Mouse (Mus musculus): ENCODE data around the gene Gm3636.
"Not testable (repeated sequence)": the region's sequence is repeated elsewhere in the genome, so short reads cannot be mapped to it uniquely, and the experiment has no call there.

Gene Gm3636

DNA sequence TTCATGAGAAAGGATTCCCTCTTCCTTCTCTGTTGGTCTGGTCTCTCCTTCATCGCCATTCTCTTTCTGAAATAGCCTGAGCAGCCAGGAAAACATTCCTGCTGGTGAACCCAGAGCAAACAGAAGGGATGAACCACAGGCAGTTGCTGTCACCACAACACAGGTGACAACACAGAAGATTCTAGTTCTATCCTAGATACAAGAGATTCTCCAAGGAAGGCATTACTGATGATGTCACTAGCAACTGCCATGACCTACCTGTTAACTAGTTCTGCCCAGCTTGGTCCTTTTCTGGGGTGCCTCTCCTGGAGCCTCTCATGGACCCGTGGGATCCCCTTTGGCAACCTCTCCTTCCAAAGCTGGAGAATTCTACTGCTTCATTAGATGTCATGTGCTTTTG lies at the start of gene Gm3636:
Gene Gm3636 (minus strand): TSS at position 101 of the 400 bp plus-strand sequence.
- not testable (repeated sequence) for DNase-seq (ENCODE audit: low read depth)

DNA sequence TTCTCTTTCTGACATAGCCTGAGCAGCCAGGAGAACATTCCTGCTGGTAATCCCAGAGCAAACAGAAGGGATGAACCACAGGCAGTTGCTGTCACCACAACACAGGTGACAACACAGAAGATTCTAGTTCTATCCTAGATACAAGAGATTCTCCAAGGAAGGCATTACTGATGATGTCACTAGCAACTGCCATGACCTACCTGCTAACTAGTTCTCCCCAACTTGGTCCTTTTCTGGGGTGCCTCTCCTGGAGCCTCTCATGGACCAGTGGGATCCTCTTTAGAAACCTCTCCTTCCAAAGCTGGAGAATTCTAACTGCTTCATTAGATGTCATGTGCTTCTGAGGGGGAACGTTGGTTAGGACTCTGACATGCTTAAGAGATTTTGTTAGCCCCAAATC lies 32.2 kb upstream of the Gm3636 start, which contains the start of gene Gm8362:
Gene Gm8362 (minus strand): TSS at position 101 of the 400 bp plus-strand sequence.
- not testable (repeated sequence) for DNase-seq (ENCODE audit: low read depth)

DNA sequence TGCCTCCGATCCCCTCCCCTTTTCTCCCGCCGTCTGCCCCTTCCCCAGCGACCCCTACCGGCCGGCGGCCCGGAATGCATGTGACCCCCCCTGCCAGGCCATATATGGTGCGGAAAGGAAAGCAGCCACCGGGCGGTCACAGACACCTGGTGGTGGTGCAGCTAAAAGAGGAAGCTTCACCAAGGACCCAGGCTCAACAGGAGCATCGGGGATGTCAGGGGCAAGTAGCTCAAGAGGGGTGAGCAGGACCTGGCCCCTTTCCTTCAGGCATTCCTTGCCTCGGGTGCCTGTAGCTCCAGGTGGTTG lies 15.1 kb upstream of the Gm3636 start:
- not testable (repeated sequence) for DNase-seq (ENCODE audit: low read depth)

DNA sequence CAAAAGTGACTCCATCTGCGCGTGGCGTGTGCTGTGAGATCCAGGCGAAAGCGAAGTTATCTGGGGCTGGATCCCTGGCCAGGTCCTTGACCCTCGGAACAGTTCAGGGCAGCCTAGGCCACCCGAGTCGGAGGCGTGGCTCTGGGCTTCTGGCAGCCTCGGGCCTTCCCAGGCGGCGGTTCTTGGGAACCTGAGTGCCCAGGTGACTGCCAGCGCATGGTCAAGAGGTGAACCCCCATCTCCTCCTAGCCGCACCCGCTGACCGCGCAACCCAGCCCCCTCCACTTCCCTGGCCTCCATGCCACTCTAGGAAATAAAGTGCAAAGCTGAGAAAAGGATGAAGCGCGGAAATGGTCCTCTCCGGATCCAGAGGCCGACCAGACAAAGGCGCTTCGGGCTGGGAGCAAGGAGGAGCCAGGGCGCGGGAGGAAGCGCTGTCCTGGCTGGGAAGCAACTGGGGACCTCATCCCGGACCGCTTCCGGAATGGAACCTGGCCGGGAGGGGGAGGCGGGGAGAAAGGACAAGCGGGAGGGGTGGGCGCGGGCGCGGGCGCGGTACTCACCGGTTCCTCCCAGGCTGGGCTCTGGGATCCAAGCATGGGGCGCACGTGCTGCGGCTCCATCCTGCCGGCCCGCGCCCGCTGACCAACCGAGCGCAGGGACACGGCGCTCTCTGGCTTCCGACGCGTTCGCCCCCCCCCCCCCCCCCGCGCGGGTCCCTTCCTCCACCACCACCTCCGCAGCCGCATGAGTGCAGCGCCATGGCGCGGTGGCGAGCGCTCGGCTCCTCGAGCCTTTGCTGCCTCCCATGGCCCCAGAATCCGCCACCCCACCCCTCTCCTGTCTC lies 14.5 kb upstream of the Gm3636 start:
- not testable (repeated sequence) for DNase-seq (ENCODE audit: low read depth)

DNA sequence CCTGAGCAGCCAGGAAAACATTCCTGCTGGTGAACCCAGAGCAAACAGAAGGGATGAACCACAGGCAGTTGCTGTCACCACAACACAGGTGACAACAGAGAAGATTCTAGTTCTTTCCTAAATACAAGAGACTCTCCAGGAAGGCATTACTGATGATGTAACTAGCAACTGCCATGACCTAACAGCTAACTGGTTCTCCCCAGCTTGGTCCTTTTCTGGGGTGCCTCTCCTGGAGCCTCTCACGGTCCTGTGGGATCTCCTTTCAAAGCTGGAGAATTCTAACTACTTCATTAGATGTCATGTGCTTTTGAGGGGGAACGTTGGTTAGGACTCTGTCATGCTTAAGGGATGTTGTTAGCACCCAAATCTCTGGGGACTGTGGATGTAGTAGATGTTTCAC lies 22.0 kb downstream of the Gm3636 start, which contains the start of gene Gm8050:
Gene Gm8050 (minus strand): TSS at position 101 of the 400 bp plus-strand sequence.
- DNase-seq (ENCODE audit: low read depth) = not testable (repeated sequence)
